Mouse (Mus musculus) forebrain, embryonic 14.5 days (tissue): Measurements from ENCODE around the gene Lamc3. TPM values are rescaled to one million over a fixed set of nuclear protein-coding genes. Genes with fewer than 3 reads are reported as not detected.

ENCODE experiments used
- ATAC-seq: fragments of 200-750 bp; cut with Nextera tagmentation; 2 replicates; pipeline ENCODE4 v1.8.0; 2017; ENCODE audit warnings: mild to moderate bottlenecking, moderate library complexity
- DNase-seq: peaks from one replicate; pipeline ENCODE4 v3.0.0-alpha.2; 2015; ENCODE audit warnings: low spot score
- H3K27ac ChIP-seq: fragments of 300-500 bp; sonication (generic); 2 replicates; pipeline ENCODE4 v1.5.1; 2014; ENCODE audit warnings: low read depth, mild to moderate bottlenecking, control low read depth, low read length, moderate library complexity
- H3K27me3 ChIP-seq: fragments of 300-500 bp; sonication (generic); replicated peaks from 2 replicates; pipeline ENCODE4 v1.6.1; 2014; ENCODE audit warnings: low read length, control low read depth, mixed read lengths; ENCODE audit not compliant: control insufficient read depth, insufficient read depth
- H3K36me3 ChIP-seq: fragments of 300-500 bp; sonication (generic); 2 replicates; pipeline ENCODE4 v1.6.1; 2014; ENCODE audit warnings: low read length, control low read depth; ENCODE audit not compliant: control insufficient read depth, insufficient read depth
- H3K4me1 ChIP-seq: fragments of 300-500 bp; sonication (generic); 2 replicates; pipeline ENCODE4 v1.6.1; 2014; ENCODE audit warnings: antibody characterized with exemption, low read length, control low read depth; ENCODE audit not compliant: control insufficient read depth, insufficient read depth
- H3K4me2 ChIP-seq: fragments of 300-500 bp; sonication (generic); 2 replicates; pipeline ENCODE4 v1.6.1; 2014; ENCODE audit warnings: mild to moderate bottlenecking, control low read depth, low read length
- H3K4me3 ChIP-seq: fragments of 300-500 bp; sonication (generic); 2 replicates; pipeline ENCODE4 v1.5.1; 2014; ENCODE audit warnings: low read depth, low read length, control low read depth
- H3K9ac ChIP-seq: fragments of 300-500 bp; sonication (generic); 2 replicates; pipeline ENCODE4 v1.6.1; 2014; ENCODE audit warnings: mild to moderate bottlenecking, low read length, control low read depth, moderate library complexity
- H3K9me3 ChIP-seq: fragments of 300-500 bp; sonication (generic); replicated peaks from 2 replicates; pipeline ENCODE4 v1.6.1; 2016; ENCODE audit warnings: low read length, control low read depth, mixed read lengths; ENCODE audit not compliant: control insufficient read depth
- WGBS: fragments of 180-500 bp; shearing (Covaris S2); extraction: QIAGEN DNeasy Blood & Tissue Kit; methylation state at CpG from one replicate; pipeline ENCODE4 v1.1.7; 2014; 5-methylcytosine and 5-hydroxymethylcytosine counted together
- polyA plus RNA-seq: library from polyadenylated mRNA; unstranded; fragments of >200 nt; fragmentation: Nextera tagmentation; extraction: Ambion mirVana; gene quantifications from 2 replicates; pipeline ENCODE4 v1.2.1, GENCODE M21; 2014

Gene Lamc3
- polyA plus RNA-seq, 1 experiment from 2014 or later = 2.9 TPM

- DNase-seq (no peak), ATAC-seq (no peak)
- 87% methylated on average over 8 of the region's 8 CpGs for WGBS
- Histone ChIP-seq H3K9ac (no peak overlapping the region), H3K27ac (no peak overlapping the region), H3K27me3 (no peaks in the 10 kb centered on the region), H3K9me3 (no peaks in the 10 kb centered on the region), H3K36me3 (no peaks in the 10 kb centered on the region), H3K4me2 (no peak overlapping the region), H3K4me3 (no peak overlapping the region), H3K4me1 (peaks cover 10% of the 10 kb centered on the region)
Observed at GRCm38 (mm10) chr2:31855991-31856390, 31.1 kb upstream of the Lamc3 start.

DNA sequence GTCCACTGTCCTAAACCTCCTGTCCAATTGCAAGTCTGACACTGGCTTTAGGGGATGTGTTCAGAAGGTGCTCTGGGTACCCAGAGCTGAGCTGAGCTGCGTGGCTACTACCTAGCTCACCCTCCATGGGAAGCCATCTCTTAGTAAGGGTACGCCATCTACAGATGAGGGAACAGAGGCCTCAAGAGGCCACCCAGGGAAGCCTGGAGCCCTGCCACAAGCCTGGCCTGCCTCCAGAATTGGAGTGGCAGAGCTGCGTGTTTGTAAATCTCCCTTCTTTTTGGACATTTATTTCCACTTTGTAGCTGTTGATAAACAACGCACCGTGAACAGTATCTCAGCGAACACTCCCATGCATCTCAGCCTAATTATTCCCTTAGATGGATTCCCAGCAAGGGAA, 29.9 kb upstream of the Lamc3 start:
- Histone ChIP-seq H3K4me3 (no peak overlapping the region), H3K27ac (no peak overlapping the region), H3K4me1 (peaks cover 10% of the 10 kb centered on the region), H3K9me3 (no peaks in the 10 kb centered on the region), H3K9ac (no peak overlapping the region), H3K4me2 (no peak overlapping the region), H3K27me3 (no peaks in the 10 kb centered on the region), H3K36me3 (no peaks in the 10 kb centered on the region)
- WGBS = 38% methylated on average over 6 of the region's 6 CpGs
- DNase-seq = peak; percentile 36
- no peak for ATAC-seq

- H3K36me3 ChIP-seq = no peaks in the 10 kb centered on the region
- H3K4me1 ChIP-seq = peaks cover 10% of the 10 kb centered on the region
- no peak overlapping the region for H3K4me3 ChIP-seq
- no peak overlapping the region for H3K4me2 ChIP-seq
- no peak overlapping the region for H3K27ac ChIP-seq
- no peaks in the 10 kb centered on the region for H3K27me3 ChIP-seq
- H3K9ac ChIP-seq = no peak overlapping the region
- ATAC-seq (no peak), DNase-seq (no peak)
- 12% methylated on average over 12 of the region's 12 CpGs for WGBS
- H3K9me3 ChIP-seq = no peaks in the 10 kb centered on the region
Observed at GRCm38 (mm10) chr2:31858500-31858899, 28.6 kb upstream of the Lamc3 start.

- 67% methylated on average over 1 of the region's 1 CpGs for WGBS
- ATAC-seq = no peak
- H3K9me3 ChIP-seq = no peaks in the 10 kb centered on the region
Observed at GRCm38 (mm10) chr2:31862919-31863318, 24.2 kb upstream of the Lamc3 start.

GRCm38 (mm10) chr2:31863766-31864165, 23.3 kb upstream of the Lamc3 start:
- WGBS = 89% methylated on average over 1 of the region's 1 CpGs
- H3K4me1 ChIP-seq = peaks cover 4% of the 10 kb centered on the region; the same call in 1 of the 2 replicates
- no peaks in the 10 kb centered on the region for H3K27me3 ChIP-seq
- DNase-seq (no peak), ATAC-seq (no peak)
- no peak overlapping the region for H3K27ac ChIP-seq
- H3K9me3 ChIP-seq = no peaks in the 10 kb centered on the region
- H3K9ac ChIP-seq = no peak overlapping the region
- no peak overlapping the region for H3K4me2 ChIP-seq
- no peak overlapping the region for H3K4me3 ChIP-seq
- no peaks in the 10 kb centered on the region for H3K36me3 ChIP-seq

More at GRCm38 (mm10) chr2:31862919-31863318, 24.2 kb upstream of the Lamc3 start:
- no peak for DNase-seq
- H3K36me3 ChIP-seq = no peaks in the 10 kb centered on the region
- peaks cover 4% of the 10 kb centered on the region; the same call in 1 of the 2 replicates for H3K4me1 ChIP-seq
- H3K9ac ChIP-seq = no peak overlapping the region
- no peak overlapping the region for H3K4me3 ChIP-seq
- H3K4me2 ChIP-seq = no peak overlapping the region
- no peak overlapping the region for H3K27ac ChIP-seq
- no peaks in the 10 kb centered on the region for H3K27me3 ChIP-seq

DNA sequence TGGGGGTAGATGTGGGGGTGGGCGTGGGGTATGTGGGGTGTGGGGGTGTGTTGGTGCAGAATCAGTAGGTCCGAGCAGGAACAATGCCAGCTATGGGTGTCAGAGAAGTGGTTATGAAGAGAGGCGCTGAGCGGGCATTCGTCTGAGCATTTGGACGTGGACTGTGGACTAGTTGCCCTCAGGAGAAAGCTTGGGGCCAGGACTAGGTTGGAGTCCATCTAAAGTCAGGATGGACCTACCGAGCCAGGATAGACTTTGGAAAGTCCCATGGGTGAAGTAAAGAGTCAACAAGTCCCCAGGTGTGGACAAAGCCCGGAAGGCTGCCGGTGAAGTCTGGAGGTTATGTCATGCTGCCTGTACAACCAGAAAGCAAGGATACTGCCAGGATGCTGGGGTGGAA, 22.2 kb upstream of the Lamc3 start:
- Histone ChIP-seq H3K9ac (no peak overlapping the region), H3K4me2 (no peak overlapping the region), H3K27me3 (no peaks in the 10 kb centered on the region), H3K9me3 (no peaks in the 10 kb centered on the region), H3K4me3 (no peak overlapping the region), H3K4me1 (no peaks in the 10 kb centered on the region), H3K36me3 (no peaks in the 10 kb centered on the region), H3K27ac (no peak overlapping the region)
- no peak for ATAC-seq
- DNase-seq = no peak
- WGBS = 88% methylated on average over 9 of the region's 9 CpGs

- H3K27me3 ChIP-seq = no peaks in the 10 kb centered on the region
- ATAC-seq (no peak), DNase-seq (no peak)
- no peak overlapping the region for H3K9ac ChIP-seq
- no peaks in the 10 kb centered on the region for H3K36me3 ChIP-seq
- H3K4me1 ChIP-seq = no peaks in the 10 kb centered on the region
- no peak overlapping the region for H3K4me2 ChIP-seq
- 71% methylated on average over 4 of the region's 4 CpGs for WGBS
- H3K9me3 ChIP-seq = no peaks in the 10 kb centered on the region
- no peak overlapping the region for H3K27ac ChIP-seq
- H3K4me3 ChIP-seq = no peak overlapping the region
Observed at GRCm38 (mm10) chr2:31865322-31865721, 21.8 kb upstream of the Lamc3 start.

DNA sequence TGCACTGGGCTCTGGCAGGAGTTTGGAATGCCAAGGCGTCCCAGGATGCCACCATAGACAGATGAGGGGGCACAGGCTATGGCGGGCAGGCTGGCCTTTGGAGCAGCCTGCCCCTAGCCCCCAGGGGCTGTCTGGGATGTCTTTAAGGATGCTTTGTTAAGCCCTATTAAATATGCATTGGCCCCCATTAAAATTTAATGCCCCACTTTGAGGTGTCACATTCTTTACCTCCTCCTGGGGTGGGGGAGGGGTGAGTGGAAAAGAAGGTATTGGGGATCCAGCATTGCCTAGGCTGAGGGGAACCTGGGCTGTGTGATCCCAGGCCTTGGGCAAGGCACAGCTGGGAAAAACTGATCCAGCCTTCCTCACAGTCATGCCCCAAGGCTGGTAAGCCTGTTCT, 21.3 kb upstream of the Lamc3 start:
- no peak overlapping the region for H3K4me2 ChIP-seq
- WGBS = 27% methylated on average over 2 of the region's 2 CpGs
- H3K4me1 ChIP-seq = no peaks in the 10 kb centered on the region
- no peaks in the 10 kb centered on the region for H3K36me3 ChIP-seq
- ATAC-seq (no peak), DNase-seq (no peak)
- no peak overlapping the region for H3K27ac ChIP-seq
- no peaks in the 10 kb centered on the region for H3K9me3 ChIP-seq
- no peaks in the 10 kb centered on the region for H3K27me3 ChIP-seq
- H3K9ac ChIP-seq = no peak overlapping the region
- no peak overlapping the region for H3K4me3 ChIP-seq

GRCm38 (mm10) chr2:31867773-31868537, 19.1 kb upstream of the Lamc3 start:
- ATAC-seq (no peak), DNase-seq (no peak)
- WGBS = 86% methylated on average over 8 of the region's 8 CpGs
- H3K4me1 ChIP-seq = no peaks in the 10 kb centered on the region
- H3K27me3 ChIP-seq = no peaks in the 10 kb centered on the region
- H3K27ac ChIP-seq = no peak overlapping the region
- H3K9ac ChIP-seq = no peak overlapping the region
- no peaks in the 10 kb centered on the region for H3K9me3 ChIP-seq
- no peak overlapping the region for H3K4me2 ChIP-seq
- H3K36me3 ChIP-seq = no peaks in the 10 kb centered on the region
- H3K4me3 ChIP-seq = no peak overlapping the region
